Mouse (Mus musculus): ENCODE measurements around the gene Slc22a27.
"Not testable (repeated sequence)": the region's sequence is repeated elsewhere in the genome, so short reads cannot be mapped to it uniquely, and the experiment has no call there.

- TF ChIP-seq POLR2A (IDR thresholded peaks at IDR 0.05; ENCODE audit: borderline replicate concordance, extremely low read depth, low read depth, low read length); CTCF (IDR thresholded peaks at IDR 0.05; ENCODE audit: insufficient read depth, low read length): not testable (repeated sequence)
Observed at GRCm38 (mm10) chr19:7939391-7939790, 26.4 kb downstream of the Slc22a27 start.
